Mouse (Mus musculus): ENCODE results near the gene Gm3646. TPM values are rescaled to one million over a fixed set of nuclear protein-coding genes. Genes with fewer than 3 reads are reported as not detected.

The Gm3646 gene
- total RNA-seq, 2 experiments from 2014 or later, result not detected

DNA sequence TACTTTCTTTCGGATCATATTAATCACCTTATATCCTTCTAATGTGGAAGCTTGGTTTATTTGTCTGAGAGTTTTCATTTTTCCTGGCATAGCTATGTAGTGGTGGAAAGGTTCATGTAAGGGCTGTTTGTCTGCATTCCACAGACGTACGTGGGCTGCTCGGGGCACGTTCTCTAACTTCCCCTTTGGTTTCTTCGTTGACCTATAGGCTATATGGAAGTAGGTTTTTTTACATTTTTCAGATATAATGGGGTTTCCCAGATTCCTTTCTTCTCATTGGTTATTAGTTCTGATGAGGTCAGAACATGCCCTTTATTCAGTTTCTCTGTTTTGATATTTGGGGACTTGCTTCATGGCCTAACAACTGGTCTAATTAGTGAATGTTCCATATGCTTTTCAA lies 23.3 kb downstream of the Gm3646 start:
- DNase-seq (ENCODE audit: low spot score in 2 of 2), result no peak

DNA sequence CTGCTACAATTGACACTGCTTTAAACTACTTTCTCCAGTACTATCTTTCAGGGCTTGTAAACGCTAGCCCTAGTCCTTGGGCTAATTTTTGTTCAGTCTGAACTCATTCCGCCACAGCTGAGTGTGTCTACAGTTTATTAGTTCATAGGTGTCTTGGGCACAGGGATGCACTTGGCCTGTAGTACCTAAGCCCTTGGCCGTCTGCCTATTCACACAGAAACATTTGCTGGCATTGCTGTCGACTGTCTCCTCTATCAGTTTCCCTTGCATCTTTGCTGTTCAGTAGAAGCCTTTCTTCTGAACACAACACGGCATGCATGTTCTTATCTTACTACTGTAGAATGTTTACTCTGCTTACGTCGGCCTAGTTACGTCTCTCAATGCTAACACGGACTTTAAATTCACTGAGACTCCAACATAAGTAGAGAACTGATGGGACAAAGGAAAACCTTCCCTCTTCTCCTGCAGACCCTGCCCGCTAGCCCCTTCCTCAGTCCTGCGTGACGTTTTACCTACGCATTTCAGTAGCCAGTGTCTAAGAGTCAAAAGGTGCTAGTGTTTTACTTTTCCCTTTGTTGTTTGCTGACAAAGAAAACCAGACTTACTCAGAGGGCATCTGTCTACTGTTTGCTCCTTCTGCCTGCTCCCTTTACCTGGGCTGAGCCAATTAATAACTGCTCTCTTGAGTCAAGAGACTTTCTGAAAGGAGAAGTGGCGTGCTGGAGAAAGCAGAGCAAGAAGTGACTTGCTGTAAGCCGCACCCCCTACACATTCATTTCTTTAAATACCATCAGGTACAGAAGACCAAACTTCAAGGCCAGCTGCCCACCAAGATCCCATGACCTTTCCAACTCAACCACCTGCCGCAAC lies 25.8 kb downstream of the Gm3646 start:
- no peak for DNase-seq (ENCODE audit: low spot score in 2 of 2)

DNA sequence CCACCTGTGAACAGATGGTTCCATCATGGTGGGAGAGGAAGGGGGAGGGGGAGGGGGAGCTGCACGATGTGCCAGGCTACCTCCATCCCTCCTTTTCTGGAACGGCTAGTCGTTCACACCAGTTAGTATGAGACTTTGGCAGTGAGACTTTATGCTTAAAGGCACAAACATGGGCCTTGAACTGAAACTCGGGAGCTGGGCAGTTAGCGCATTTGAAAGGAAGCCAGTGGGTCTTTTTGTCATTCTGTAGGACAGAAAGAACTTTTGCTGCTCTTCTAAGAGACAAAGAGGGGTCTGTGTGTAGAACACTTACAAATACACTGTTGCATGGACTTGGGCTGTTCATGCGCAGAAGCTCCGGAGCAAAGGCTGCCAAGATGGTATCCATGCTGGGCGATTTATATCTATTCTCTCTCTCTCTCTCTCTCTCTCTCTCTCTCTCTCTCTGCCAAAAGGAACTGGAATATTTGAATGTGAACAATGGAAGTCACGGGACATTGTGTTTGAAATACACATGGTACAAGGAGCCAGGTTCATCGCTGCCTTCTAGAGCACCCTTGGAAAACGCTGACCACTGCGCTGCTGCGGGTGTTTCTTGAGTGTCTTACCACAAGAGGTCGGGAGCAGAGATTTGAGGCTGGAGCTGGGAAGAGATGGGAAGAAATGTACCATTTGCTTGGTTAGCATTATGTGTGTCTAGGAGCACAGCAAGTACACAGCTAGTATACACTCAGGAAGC lies 31.0 kb downstream of the Gm3646 start:
- peak in 1 of 2 experiments; percentile 41 for DNase-seq (ENCODE audit: low spot score in 2 of 2)

DNA sequence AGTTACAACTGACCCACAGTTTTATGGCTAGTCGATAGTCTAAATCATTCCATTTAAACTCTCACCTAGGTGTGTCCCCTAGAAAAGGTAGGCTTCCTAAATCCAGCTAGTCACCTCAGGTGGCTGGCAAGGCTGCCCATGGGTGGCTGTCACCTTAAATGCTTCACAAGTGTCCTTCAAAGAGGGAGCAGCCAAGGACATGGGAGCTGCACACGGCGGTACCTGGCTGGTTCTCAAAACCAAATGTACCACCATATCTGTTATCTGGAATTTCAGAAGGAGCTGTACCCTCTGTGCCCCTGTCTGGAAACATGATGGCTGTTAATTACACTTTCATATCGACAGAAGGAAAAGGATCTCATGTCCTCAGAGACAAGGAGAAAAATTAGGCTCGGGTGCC lies 31.6 kb downstream of the Gm3646 start:
- no peak for DNase-seq (ENCODE audit: low spot score in 2 of 2)

DNA sequence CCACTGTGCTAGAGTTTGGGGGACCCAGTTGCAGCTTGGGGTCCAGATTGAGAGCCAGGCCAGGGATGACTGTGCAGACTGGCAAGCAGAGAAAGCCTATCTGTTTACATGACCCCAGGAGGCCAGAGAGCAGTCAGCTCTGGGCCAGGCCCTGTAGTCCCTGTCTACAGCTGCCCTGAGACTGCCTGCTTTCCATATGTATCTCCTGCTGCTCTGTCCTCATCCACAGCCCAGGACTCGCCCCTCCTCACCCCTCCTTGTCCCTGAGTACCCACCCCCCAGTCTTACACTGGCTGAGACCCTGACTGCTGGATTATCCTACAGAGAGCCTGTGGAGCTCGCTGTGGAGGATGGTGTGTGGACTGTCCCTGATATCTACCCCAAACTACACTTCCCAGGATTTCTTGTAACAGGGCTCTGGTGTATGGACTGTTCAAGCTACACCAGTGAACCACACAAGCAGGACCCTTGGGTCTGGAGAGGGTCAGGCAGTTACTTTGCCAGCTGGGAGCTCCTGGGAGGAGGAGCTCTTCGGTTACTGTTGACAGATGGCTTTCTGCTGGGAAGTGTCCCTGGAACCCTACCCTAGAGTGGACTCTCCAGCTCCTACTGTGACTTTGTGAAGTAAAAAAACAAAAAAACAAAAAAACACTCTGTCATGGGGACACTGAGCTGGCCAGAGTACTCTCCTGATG lies 32.6 kb downstream of the Gm3646 start:
- no peak for DNase-seq (ENCODE audit: low spot score in 2 of 2)

DNA sequence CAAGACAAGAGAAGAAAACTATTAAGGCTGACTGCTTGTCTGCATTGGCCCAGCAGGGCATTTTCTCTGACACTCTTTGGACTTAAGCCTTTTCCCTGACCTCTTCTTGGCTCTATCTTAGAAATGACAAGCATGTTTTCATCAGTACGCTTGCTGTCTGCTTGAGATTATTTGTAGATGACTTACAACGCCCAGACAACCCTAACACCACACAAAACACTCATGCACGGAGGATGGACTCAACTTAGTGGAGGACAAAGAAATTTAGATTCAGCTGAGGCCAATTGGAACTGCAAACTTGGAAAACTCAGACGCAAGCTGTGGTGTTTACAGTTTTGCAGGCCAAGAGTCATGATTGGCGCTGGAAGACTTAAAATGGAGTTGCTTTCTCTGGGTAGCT lies 34.7 kb downstream of the Gm3646 start:
- no peak for DNase-seq (ENCODE audit: low spot score in 2 of 2)

DNA sequence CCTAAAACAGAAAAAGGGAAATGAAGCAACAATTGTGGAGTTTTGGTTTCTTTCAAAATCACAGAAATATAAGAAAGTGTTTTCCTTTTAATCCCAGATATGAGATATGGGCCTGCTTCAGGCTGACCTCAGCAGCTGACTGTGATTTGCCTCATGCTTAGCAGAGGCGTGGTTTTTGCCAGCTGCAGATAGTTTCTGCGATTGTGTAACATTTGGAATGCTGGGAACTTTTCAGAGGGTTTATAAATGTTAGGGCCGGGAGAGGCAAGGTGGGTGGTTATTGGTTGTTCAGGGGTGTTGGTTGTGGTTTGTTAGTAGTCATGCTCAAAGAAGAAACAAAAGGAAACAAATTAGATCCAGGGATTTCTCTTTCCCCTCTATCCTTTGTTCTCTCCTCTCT lies 37.1 kb downstream of the Gm3646 start:
- no peak for DNase-seq (ENCODE audit: low spot score in 2 of 2)

DNA sequence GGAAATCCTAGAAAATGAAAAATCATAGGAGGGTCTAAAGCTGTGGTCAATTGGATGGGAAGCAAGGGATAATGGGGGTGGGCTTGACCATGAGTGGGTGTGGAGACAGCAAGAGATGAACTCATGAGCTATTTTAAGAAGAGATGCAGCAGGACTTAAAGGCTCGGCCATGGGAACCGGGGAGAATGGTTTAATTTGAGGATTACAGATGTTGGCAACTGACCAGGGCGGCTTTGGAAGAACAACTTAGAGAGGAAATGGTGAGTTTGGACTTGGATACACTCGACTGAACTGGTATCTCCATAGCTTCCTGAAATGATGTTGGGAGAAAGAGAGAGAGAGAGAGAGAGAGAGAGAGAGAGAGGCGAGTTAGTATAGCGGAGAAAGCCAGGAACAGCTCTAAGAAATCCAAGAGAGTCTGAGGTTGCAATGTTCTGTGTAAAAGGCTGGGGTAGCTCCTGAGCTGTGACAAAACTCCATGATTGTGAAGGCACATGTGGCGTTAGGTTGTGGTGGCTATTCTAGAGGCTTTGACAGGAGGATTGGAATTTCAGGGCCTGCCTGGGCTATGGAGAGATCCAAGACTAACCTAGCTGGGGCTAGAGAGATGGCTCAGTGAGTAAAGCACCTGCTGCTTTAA lies 39.2 kb downstream of the Gm3646 start:
- no peak for DNase-seq (ENCODE audit: low spot score in 2 of 2)

DNA sequence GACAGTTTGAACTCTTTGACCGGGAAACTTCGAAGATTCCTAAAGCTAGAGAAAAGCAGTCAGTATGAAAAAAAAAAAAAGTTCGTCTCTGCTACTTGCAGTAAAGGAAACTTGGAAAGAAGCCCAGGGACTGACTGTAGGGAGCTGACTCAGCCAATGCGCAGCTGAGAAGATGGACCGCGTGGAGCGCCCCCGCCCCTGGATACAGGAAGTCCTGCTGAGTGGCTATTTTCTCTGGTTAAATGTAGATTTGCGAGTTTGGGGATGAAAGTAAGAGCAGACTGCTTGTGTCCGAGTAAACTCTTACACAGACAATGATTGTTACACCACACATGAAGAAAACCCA lies 43.1 kb downstream of the Gm3646 start:
- peak; percentile 44 to 64 for DNase-seq (ENCODE audit: low spot score in 2 of 2)

DNA sequence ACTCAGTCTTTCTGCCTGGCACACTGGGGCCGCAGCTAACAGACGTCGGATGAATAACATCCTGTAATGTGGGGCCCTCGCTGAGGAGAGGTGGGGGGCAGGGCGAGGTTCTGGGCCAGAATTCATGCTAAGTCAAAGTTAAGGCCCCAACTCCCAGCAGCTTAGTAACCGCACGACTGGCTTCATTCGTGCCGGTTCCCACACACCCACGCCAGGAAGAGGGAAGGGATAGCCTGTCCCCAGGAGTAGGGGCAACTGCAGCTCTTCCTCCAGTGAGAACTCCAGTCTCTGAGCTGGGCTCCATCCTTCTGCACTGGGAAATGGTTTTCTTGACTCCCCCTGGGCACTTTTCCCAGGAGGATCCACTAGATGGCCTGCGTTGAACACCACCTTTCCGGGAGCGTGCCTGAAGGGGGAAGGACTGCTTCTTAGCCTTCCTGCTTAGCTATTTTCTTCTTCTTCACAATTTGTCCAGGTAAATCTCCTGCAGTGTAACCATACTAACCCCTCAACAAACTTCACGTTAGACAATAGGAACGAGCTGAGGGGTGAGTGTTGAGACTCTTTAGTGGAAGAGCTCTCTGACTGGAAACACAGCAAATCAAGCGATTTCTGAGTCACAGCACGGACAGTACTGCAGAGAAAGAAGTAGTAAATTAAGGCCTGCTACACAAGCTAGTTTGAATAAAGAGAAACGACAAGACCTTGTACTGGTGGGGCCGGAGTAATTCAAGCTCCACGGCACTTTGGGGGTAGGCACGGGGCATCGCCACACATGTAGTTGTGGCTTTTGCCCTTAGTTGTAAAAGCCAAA lies 43.7 kb downstream of the Gm3646 start:
- DNase-seq (ENCODE audit: low spot score in 2 of 2), result peak; percentile 64 to 73

DNA sequence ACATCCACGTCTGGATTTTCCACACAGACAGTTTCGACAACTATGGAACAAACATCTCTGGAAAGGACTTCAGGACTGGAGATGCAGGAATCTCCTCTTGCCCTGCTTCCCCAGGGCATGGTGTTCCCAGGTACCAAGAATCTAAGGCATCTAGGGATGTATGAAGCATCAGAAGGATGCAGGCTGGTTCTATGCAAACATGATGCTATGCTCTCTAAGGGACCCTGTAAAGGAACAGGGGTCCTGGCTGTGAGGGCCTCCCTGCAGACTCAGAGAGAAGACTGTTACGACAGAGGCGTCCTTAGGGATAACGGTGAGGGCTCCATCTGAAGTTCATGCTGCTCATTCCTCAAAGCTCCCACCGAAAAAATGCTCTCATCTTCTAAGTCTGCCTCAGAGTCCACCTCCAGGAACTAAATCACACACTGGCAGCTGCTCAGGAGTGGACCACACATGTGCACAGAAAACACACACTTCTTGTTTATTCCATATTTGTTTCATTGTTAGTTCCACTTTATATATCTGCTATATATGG lies 44.9 kb downstream of the Gm3646 start:
- no peak for DNase-seq (ENCODE audit: low spot score in 2 of 2)

DNA sequence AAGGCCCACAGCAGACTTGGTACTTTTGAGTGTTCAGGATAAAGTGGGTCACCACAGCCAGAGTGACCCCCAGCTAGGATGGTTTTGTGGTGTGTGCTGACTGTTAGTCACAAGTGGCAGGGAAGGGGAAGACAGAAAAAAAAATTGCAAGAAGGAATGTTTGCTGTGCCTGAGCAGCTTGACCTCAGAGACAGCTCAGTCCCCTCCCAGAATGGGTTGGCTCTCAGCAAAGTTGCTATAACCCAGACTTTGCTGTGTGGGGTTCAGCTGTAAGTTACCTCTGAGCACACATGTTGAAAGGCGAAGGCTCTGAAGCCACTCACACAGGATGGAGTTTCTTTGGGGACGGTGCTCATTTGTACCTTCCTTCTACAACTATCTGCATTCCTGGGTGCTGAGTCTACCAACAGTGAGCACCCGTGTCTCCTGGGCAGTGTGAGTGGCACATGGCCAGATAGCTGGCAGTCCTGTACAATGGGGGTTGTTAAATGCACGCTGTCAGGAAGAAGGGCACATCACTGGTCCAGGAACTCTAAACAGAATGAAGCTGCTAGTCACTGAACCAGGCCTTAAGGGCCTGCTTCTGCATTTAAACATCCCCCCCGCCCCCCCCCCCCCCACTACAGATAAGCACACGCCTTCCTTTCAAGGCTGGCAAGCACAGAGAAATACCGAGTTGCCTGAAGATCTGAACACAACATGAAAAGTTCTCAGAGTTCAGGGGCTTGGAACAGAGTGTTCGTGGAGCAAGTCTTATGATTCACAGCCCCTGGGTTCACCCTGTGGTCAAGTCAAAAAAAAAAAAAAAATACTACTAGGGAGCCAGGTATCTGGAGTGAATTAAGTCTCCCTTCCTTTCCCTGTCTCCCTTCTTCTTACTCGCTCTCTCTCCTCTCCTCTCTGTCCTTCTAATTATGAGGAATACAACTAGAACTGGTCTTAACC lies 45.6 kb downstream of the Gm3646 start:
- DNase-seq (ENCODE audit: low spot score in 2 of 2), result no peak

DNA sequence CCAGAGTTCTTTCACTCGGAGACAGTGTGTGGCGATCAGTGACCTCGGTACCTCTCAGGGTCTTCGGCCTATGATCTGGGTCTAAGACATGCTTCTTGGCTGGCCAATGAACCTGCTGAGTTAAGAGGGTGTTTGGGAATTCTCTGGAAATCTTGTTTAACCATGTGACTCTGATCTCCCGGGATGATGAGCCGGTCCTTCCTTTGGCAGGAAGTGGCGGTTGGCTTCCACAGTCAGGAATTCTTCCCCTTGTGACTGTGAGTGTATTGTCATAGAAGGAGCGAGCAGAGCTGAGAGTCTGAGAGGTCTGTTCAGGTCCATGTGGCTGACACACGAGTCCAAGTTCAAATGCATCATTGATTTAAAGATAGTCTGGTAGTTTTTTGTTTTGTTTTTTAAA lies 46.9 kb downstream of the Gm3646 start:
- DNase-seq (ENCODE audit: low spot score in 2 of 2), result no peak

DNA sequence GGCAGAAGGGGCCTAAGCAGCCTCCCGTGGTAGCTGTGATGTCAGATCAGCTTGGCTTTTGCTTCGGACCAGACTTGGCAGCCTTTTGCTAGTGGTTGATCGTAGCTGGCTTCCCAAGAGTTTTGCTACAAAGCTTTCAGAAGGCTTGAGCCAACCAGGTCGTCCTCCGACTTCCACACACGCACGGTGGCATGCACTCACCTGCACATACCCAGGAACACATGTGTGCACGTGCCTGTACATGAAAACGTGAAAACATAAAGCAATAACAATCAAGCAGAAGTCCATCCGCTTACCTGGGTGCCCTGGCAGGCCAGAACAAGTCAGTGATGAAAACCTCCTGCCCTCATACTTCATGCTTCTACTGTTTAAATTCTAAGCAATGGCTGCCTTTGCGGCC lies 48.2 kb downstream of the Gm3646 start:
- DNase-seq (ENCODE audit: low spot score in 2 of 2), result no peak

DNA sequence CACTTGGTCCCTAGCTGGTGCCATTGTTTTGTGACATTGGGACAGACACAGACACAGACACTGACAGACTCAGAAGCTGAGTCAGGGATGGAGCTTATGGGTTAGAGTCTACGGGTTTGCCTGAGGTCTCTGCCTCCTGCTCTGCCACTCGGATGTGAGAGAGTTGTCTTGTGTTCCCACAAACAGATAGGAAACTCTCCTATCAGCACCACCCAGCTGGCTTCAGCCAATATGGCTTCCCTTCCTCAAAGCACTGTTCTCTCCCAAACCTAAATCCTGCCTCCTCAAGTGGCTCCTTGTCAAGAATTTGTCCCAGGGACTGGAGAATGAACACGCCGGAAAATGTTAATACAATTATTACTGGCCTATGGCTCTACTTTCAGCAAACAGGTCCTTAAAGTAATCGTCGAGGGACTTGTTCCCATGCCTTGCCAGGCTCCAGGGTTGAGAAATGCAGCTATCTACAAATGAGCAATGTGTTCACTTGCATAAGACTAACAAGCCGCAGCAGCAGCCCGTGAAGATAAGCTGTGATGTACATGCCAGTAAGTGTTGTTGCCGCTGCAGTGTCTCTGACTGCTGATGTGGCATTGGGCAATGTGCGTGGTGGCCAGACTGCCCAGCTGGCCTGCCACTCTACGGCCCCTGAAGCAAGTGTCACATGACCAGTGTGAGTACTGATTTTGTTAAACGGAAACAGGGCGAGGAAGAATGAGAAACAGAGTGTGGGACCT lies 50.7 kb downstream of the Gm3646 start:
- DNase-seq (ENCODE audit: low spot score in 2 of 2), result no peak

All from layer of hippocampus, postnatal 10 days (tissue).